Mouse (Mus musculus) neural tube, embryonic 13.5 days (tissue): ENCODE measurements around the gene Rps6ka5. TPM values are rescaled to one million over a fixed set of nuclear protein-coding genes. Genes with fewer than 3 reads are reported as not detected.

Experiments used
- ATAC-seq: fragments of 200-750 bp; cut with Nextera tagmentation; 2 replicates; pipeline ENCODE4 v1.8.0; 2017; ENCODE audit warnings: low read depth, mild to moderate bottlenecking, moderate TSS enrichment, moderate library complexity
- H3K27ac ChIP-seq: fragments of 300-500 bp; sonication (generic); replicated peaks from 2 replicates; pipeline ENCODE4 v1.5.1; 2015; ENCODE audit warnings: moderate library complexity, mild to moderate bottlenecking, inconsistent platforms
- H3K27me3 ChIP-seq: fragments of 300-500 bp; sonication (generic); 2 replicates; pipeline ENCODE4 v1.6.1; 2015; ENCODE audit warnings: mild to moderate bottlenecking, inconsistent platforms
- H3K36me3 ChIP-seq: fragments of 300-500 bp; sonication (generic); 2 replicates; pipeline ENCODE4 v1.6.1; 2015; ENCODE audit warnings: mild to moderate bottlenecking, inconsistent platforms
- H3K4me1 ChIP-seq: fragments of 300-500 bp; sonication (generic); replicated peaks from 2 replicates; pipeline ENCODE4 v1.6.1; 2015; ENCODE audit warnings: inconsistent platforms
- H3K4me2 ChIP-seq: fragments of 300-500 bp; sonication (generic); 2 replicates; pipeline ENCODE4 v1.6.1; 2015; ENCODE audit warnings: inconsistent platforms, mild to moderate bottlenecking, moderate library complexity
- H3K4me3 ChIP-seq: fragments of 300-500 bp; sonication (generic); 2 replicates; pipeline ENCODE4 v1.5.1; 2015; ENCODE audit warnings: mild to moderate bottlenecking, inconsistent platforms
- H3K9ac ChIP-seq: fragments of 300-500 bp; sonication (generic); 2 replicates; pipeline ENCODE4 v1.6.1; 2015; ENCODE audit warnings: moderate library complexity, mild to moderate bottlenecking, inconsistent platforms
- H3K9me3 ChIP-seq: fragments of 300-500 bp; sonication (generic); 2 replicates; pipeline ENCODE4 v1.6.1; 2016; ENCODE audit warnings: inconsistent platforms
- WGBS: fragments of 180-500 bp; shearing (Covaris S2); methylation state at CpG from one replicate; pipeline ENCODE4 v1.1.7; 2015; 5-methylcytosine and 5-hydroxymethylcytosine counted together
- polyA plus RNA-seq: library from polyadenylated mRNA; unstranded; fragments of >200 nt; fragmentation: Nextera tagmentation; extraction: Ambion mirVana; gene quantifications from 2 replicates; pipeline ENCODE4 v1.2.1, GENCODE M21; 2015

The Rps6ka5 gene
- polyA plus RNA-seq, 1 experiment from 2014 or later = 5.5 TPM

DNA sequence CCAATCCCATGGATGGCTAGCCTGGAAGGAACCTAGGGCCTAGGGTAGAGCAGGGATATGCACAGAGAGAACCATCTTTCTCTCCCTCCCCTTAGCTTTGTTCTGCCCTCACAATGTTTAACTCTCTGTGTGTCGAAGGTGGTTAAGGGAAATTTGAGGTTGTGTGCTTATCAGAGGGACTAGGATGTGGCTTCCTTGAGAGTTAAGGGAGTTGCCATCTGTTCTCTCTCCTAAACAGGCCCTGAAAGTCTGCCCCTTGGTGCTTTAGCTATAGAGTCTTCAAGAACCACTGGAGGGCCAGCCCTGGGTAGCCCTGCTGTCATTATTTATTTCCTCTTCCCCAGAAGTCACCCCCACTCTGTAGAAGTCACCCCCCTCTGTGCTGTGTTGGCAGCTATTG, 26.2 kb upstream of the Rps6ka5 start:
- H3K4me1 ChIP-seq = 0 out of 2 replicates have a peak, but pooled peaks cover 4% of the 10 kb centered on the region
- no peak overlapping the region for H3K4me3 ChIP-seq
- H3K27me3 ChIP-seq = no peaks in the 10 kb centered on the region
- no peaks in the 10 kb centered on the region for H3K9me3 ChIP-seq
- H3K9ac ChIP-seq = no peak overlapping the region
- 71% methylated on average over 1 of the region's 1 CpGs for WGBS
- no peak overlapping the region for H3K4me2 ChIP-seq
- no peak for ATAC-seq
- no peaks in the 10 kb centered on the region for H3K36me3 ChIP-seq
- no peak overlapping the region for H3K27ac ChIP-seq

DNA sequence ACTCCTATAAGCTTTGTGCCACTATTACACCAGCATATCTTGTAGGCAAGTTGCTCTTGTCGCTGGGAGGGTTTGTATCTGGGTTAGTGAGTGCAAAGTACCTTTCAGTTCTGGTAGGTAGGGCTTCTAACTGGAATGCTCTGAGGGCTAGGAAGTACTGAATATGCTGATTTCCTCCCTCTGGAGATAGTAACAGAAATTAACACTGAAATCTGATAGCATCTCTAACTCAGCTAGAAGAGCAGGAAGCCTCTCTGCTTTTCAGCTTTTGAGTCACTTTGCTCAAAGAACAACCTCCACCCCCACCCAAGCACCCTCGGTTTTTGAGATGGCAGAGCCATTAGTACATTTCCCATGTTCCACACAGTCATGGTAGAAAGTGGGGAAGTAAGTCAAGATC, 15.7 kb upstream of the Rps6ka5 start:
- WGBS = 72% methylated on average over 2 of the region's 2 CpGs
- H3K36me3 ChIP-seq = no peaks in the 10 kb centered on the region
- no peaks in the 10 kb centered on the region for H3K9me3 ChIP-seq
- no peak overlapping the region for H3K27ac ChIP-seq
- no peaks in the 10 kb centered on the region for H3K27me3 ChIP-seq
- no peak for ATAC-seq
- H3K4me2 ChIP-seq = no peak overlapping the region
- H3K9ac ChIP-seq = no peak overlapping the region
- H3K4me1 ChIP-seq = no peaks in the 10 kb centered on the region
- H3K4me3 ChIP-seq = no peak overlapping the region

DNA sequence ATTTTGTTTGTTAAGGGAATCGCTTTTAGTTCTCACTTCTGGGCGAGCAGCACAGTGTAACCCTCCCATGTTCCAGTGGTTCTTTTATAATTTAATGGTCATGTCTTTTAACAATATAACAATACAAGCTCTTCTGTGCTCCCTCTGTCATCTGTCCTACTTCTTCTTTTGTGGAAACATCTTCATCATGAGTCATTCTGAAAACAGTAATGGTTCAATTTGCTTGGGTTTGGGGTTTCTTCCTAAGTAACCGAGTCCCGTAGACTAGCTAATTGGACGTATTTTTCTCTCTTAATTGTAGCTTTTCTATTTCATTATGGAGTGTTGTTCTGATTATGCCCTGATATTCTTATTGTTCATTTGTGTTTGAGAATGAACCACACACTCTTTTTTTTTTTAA, 13.5 kb upstream of the Rps6ka5 start:
- ATAC-seq = no peak
- Histone ChIP-seq H3K4me3 (no peak overlapping the region), H3K27me3 (no peaks in the 10 kb centered on the region), H3K9ac (no peak overlapping the region), H3K4me2 (no peak overlapping the region), H3K4me1 (no peaks in the 10 kb centered on the region), H3K27ac (no peak overlapping the region), H3K9me3 (no peaks in the 10 kb centered on the region), H3K36me3 (no peaks in the 10 kb centered on the region)
- WGBS = 90% methylated on average over 5 of the region's 5 CpGs

DNA sequence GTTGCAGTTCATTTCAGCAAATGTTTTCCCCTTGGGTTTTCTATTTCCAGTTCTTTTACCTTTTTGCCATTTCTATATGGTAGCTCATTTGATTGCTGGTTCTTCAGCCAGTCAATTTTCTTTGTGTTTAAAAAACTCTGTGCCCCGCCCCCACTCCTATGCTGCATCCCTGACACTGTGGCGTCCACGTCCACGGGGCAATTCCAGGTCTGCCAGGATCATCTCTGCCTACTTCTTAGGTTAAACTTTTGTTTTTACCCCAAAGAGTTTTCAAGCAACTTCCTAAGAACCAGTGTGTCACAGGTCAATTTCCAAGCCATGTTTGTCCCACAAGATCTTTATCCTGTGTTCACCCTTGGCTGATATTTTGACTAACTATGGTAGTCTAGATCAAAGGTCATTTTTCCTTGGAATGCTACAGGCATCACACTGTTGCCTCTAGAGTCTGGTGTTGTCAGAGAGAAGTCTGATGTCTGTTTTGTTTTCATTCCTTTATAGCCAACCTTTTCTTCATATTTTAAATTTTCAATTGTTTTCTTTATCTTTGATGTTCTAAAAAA, 12.3 kb upstream of the Rps6ka5 start:
- Histone ChIP-seq H3K4me2 (no peak overlapping the region), H3K27ac (no peak overlapping the region), H3K9ac (no peak overlapping the region), H3K27me3 (no peaks in the 10 kb centered on the region), H3K4me3 (no peak overlapping the region), H3K9me3 (no peaks in the 10 kb centered on the region), H3K4me1 (no peaks in the 10 kb centered on the region), H3K36me3 (no peaks in the 10 kb centered on the region)
- 75% methylated on average over 4 of the region's 4 CpGs for WGBS
- ATAC-seq = no peak

DNA sequence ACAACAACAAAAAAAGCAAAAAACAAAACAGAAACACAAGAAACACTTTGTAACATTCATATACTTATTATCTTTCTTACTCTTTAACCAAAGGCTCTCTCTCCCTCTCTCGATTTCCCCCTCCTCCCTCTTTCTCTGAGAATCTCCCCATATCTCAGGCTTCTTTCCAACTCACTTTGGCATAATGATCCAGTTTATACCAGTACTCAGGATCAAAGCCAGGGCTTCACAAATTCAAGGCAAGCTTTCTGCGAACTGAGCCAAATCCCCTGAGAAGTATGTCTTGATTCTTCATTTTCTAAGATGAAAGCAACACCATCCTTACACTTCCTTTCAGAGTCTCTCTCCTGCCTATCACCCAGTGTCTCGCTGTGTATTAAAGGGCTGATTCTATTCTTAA, 11.7 kb upstream of the Rps6ka5 start:
- no peak overlapping the region for H3K4me3 ChIP-seq
- H3K27me3 ChIP-seq = no peaks in the 10 kb centered on the region
- no peak overlapping the region for H3K4me2 ChIP-seq
- no peaks in the 10 kb centered on the region for H3K4me1 ChIP-seq
- no peaks in the 10 kb centered on the region for H3K36me3 ChIP-seq
- no peak overlapping the region for H3K9ac ChIP-seq
- no peaks in the 10 kb centered on the region for H3K9me3 ChIP-seq
- no peak overlapping the region for H3K27ac ChIP-seq
- 71% methylated on average over 3 of the region's 3 CpGs for WGBS
- no peak for ATAC-seq

DNA sequence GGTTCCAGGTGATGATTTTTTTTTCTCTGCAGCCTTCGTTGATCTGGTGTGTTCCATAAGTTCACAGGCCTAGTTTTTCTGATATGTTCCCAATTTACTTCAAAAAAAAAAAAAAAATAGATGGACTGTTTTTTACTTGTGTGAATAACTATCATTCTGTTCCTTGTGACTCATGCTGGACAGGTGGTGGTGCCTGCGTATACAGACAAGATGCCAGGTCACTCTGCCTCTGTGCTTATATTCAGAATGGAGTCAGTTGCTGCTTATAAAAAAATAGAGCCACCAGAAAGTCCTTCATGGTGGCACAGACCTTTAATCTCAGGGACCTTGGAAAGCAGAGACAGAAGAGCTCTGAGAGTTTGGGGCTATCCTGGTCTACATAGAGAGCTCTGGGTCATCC, 8.8 kb upstream of the Rps6ka5 start:
- no peak overlapping the region for H3K9ac ChIP-seq

DNA sequence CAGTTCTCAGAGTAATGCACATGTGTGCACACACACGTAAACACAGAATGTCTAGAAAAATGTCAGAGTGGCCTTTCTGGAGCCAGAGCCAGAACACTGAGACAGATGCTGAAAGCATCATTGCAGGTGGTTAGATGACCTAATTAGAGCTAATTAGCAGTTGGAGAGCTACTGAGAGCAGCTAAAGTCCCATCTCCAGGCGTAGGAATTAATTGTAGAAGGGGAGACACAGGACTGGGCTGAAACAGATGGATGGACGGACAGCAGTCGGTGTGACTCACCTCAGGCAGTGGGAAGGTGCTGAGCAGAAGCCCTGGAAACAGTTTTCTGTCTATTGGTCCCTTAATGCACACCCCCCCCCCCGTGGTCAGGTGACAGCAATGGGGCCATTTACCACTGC, 8.4 kb upstream of the Rps6ka5 start:
- Histone ChIP-seq H3K9me3 (no peaks in the 10 kb centered on the region), H3K4me3 (no peak overlapping the region), H3K9ac (no peak overlapping the region), H3K4me1 (no peaks in the 10 kb centered on the region), H3K27ac (no peak overlapping the region), H3K27me3 (no peaks in the 10 kb centered on the region), H3K4me2 (no peak overlapping the region), H3K36me3 (no peaks in the 10 kb centered on the region)
- no peak for ATAC-seq
- 68% methylated on average over 5 of the region's 5 CpGs for WGBS

More for the DNA sequence above, 8.8 kb upstream of the Rps6ka5 start:
- no peaks in the 10 kb centered on the region for H3K9me3 ChIP-seq
- no peak overlapping the region for H3K27ac ChIP-seq
- no peaks in the 10 kb centered on the region for H3K4me1 ChIP-seq
- 93% methylated on average over 2 of the region's 2 CpGs for WGBS
- ATAC-seq = no peak
- H3K27me3 ChIP-seq = no peaks in the 10 kb centered on the region
- H3K4me3 ChIP-seq = no peak overlapping the region
- no peaks in the 10 kb centered on the region for H3K36me3 ChIP-seq
- H3K4me2 ChIP-seq = no peak overlapping the region

DNA sequence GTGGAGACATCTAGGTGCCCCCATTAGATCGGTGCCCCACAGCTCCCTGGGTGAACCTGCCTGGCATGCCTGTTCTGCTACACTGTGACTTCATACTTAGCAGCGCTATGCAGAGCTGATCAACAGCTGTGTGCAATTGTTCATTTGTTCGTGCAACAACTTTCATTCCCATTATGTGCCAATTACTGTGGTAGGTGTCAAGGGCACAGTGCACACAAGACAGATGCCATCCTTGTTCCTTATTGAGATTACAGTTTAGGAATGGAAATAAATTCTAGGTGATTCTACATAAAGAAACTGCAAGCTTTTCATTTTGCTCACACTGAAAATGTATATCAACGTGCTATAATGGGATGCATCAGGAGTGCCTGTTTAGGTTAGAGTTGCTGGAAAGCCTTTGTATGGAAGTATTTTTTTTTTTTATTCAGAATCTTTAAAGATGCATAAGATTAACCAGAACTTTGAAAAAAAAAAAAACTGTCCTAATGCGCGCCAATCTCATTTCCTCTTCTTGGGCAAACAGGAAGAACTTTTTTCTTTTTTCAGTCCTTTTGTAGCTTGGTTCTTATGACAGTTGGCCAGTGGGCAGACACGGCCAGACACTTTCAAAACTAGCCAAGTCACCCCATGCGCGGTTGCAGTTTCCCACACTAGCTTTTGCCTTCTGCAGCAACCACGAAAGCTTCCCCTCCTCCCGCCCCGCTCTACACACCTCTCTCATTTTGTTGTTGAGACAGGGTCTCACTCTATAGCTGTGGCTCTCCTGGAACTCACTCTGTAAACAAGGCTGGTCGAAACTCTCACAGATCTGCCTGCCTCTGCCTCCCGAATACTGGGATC, 2.1 kb upstream of the Rps6ka5 start:
- Histone ChIP-seq H3K4me1 (peaks cover 9% of the 10 kb centered on the region), H3K9me3 (no peaks in the 10 kb centered on the region), H3K36me3 (no peaks in the 10 kb centered on the region), H3K9ac (no peak overlapping the region), H3K4me3 (no peak overlapping the region), H3K27me3 (no peaks in the 10 kb centered on the region; the same call in 1 of the 2 replicates), H3K4me2 (no peak overlapping the region), H3K27ac (no peak overlapping the region)
- 77% methylated on average over 14 of the region's 14 CpGs for WGBS
- ATAC-seq = no peak

DNA sequence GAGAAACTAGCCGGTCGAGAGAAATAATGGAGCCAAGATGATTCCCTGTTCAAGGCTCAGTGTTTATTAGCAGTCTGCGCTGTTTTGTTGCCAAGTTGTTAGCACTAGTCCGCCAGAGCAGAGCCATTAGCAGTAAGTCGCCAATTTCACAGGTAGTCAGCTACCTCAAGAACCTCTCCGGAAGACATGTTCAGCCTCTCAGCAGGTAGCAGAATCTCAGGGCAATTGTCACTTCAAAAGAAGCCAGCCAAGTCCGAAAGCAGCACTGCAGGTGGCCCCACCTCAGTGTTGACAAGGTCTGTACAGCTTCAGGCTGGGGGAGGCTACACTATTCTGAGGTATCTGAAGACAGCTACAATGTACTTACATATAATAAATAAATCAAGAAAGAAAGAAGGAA, 1.1 kb upstream of the Rps6ka5 start:
- no peaks in the 10 kb centered on the region; the same call in 1 of the 2 replicates for H3K27me3 ChIP-seq
- no peak overlapping the region for H3K27ac ChIP-seq
- no peaks in the 10 kb centered on the region for H3K9me3 ChIP-seq
- H3K4me1 ChIP-seq = peaks cover 19% of the 10 kb centered on the region
- no peak overlapping the region for H3K4me2 ChIP-seq
- no peak for ATAC-seq
- WGBS = 29% methylated on average over 7 of the region's 7 CpGs
- H3K9ac ChIP-seq = no peak overlapping the region
- no peaks in the 10 kb centered on the region for H3K36me3 ChIP-seq
- H3K4me3 ChIP-seq = no peak overlapping the region

DNA sequence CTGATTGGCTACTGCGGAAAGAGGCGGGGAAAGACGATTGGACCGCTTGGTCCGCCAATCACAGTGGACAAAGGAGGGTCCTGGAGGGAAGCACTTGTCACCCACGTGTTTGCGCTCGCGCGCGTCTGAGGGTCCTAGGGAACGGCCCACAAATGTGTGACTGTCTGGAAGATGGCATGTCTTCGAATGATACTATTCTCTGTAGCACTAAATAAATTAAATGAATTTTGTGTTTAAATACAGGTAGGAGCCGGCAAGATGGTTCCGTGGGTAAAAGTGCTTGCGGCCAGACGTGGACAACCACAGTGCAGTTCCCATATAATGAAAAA, 1.4 kb downstream of the Rps6ka5 start:
- no peak for ATAC-seq
- 5% methylated on average over 17 of the region's 17 CpGs for WGBS
- Histone ChIP-seq H3K27ac (no peak overlapping the region), H3K4me1 (peaks cover 22% of the 10 kb centered on the region), H3K9ac (peak overlapping the region; percentile 49; the same call in 1 of the 2 replicates), H3K4me3 (peak overlapping the region; percentile 77), H3K9me3 (no peaks in the 10 kb centered on the region), H3K27me3 (no peaks in the 10 kb centered on the region; the same call in 1 of the 2 replicates), H3K4me2 (peak overlapping the region; percentile 58), H3K36me3 (no peaks in the 10 kb centered on the region)

DNA sequence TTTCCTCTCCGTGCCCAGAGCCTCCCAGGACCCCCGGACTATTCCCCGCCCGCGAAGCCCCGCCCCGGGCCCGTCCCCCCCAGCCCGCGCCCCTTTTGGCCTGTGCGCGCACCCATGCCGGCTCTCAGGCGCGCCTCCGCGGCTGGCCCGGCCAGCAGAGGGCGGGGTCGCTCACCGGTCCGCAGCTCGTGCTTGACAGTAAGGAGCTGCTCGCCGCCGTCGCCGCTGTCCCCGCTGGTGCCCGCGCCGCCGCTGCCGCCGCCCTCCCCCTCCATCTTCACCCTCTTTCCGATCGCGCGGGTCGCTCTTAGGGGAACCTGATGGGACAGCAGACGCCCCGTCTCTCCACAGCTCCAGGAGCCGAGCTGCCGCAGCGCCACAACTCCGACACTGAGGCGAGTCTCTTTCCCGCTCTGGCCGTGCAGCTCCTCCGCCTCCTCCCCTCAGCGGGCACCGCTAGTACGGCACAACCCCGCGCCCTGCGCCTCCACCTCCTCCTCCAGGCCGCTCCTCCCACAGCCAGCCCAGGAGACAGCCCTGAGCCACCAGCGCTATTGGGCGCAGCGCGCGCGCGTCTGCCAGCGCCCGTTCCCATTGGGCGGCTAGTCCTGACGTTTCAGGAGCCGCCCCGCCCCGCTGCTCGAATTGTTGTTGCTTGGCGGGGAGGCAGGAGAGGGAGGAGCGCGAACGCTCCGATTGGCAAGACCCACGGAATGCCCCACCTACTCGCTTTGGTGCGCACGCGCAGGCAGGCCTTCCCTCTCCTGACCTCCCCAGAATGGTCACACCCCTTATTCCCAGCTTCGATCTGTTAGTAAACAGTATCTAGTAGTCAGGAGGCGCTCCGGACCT, 2.0 kb downstream of the Rps6ka5 start:
- Histone ChIP-seq H3K9ac (peak overlapping the region; percentile 86), H3K4me3 (peak overlapping the region; percentile 77), H3K27ac (peak overlapping the region; percentile 97), H3K4me2 (peak overlapping the region; percentile 81), H3K36me3 (no peaks in the 10 kb centered on the region), H3K9me3 (no peaks in the 10 kb centered on the region), H3K4me1 (peaks cover 22% of the 10 kb centered on the region), H3K27me3 (no peaks in the 10 kb centered on the region; the same call in 1 of the 2 replicates)
- peak; percentile 99 for ATAC-seq
- under 1% methylated on average over 83 of the region's 85 CpGs for WGBS

DNA sequence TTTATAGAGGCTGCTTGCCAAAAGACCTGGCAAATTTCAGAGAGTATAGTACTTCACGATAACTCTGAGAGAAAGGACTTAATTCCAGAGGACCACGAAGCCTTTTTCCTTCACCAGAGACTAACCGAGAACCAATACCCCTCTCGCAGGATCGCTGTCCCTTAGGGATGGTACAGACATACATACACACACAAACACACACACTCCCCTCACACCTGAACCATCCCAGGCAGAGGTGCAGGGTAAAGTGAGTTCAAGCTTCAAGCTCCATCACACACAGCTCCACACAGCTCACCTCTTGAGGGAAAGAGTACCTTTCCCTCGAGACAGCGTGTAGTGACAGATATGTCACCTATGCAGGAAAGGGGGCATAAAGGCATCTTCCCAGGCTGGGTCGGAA, 2.6 kb downstream of the Rps6ka5 start:
- peak overlapping the region; percentile 86 for H3K9ac ChIP-seq
- H3K36me3 ChIP-seq = no peaks in the 10 kb centered on the region
- peak overlapping the region; percentile 97 for H3K27ac ChIP-seq
- H3K4me3 ChIP-seq = peak overlapping the region; percentile 77
- H3K4me1 ChIP-seq = peaks cover 22% of the 10 kb centered on the region
- H3K27me3 ChIP-seq = no peaks in the 10 kb centered on the region; the same call in 1 of the 2 replicates
- no peaks in the 10 kb centered on the region for H3K9me3 ChIP-seq
- 2% methylated on average over 8 of the region's 8 CpGs for WGBS
- peak; percentile 3 for ATAC-seq
- peak overlapping the region; percentile 81 for H3K4me2 ChIP-seq
